ENCODE assay signal across 8 mouse cellular contexts in the genomic region with DNA sequence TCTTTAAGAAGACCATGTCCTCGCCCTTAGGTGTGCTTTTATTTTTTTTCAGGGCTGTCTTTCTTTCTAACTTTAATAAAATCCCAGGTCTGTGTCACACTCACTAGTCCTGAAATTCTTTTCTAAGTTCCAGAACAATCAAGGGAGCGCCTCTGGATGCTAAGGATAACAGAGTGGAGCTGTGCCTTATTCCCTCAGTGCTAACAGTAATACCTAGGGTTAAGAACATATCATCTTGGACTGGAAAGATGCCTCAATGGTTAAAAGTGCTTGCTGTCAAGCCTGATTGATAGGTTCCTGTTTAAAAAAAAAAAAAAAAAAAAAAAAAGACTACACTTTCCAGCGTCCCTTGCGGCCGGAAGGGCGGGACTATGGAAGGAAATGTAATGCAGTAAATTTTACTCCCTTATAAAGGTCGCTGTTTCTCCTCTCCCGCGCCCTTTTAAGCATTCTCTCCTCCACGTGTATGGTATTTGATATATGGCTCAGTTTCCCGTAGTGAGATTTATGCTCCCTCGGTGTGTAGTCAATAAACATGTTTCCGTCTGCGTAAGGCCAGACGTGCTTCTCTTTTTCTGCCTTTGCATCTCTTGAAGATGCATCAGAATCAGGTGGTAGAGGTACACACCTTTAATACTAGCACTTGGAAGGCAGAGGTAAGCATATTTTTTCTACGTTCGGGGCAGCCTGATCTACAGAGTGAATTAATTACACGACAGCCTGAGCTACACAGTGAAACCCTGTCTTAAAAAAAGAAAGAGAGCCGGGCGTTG. TPM values are rescaled to one million over a fixed set of nuclear protein-coding genes. Genes with fewer than 3 reads are reported as not detected.
DNase-seq lines count a peak whose midpoint lies in the region; ATAC-seq and TF ChIP-seq lines count a peak whose summit lies in the region.

No protein-coding gene starts in this region.

- H3K27me3 ChIP-seq in forebrain, embryonic 12.5 days = no peaks in the 10 kb centered on the region
- H3K27me3 ChIP-seq in lung, embryonic 15.5 days = no peaks in the 10 kb centered on the region

- H3K4me1 ChIP-seq in forebrain, embryonic 12.5 days = no peaks in the 10 kb centered on the region
- no peaks in the 10 kb centered on the region for H3K4me1 ChIP-seq in lung, embryonic 15.5 days
- H3K4me1 ChIP-seq in olfactory bulb, adult 2 months (ENCODE audit: control insufficient read depth, insufficient read depth, low read length) = no peaks in the 10 kb centered on the region

- no peaks in the 10 kb centered on the region for H3K9me3 ChIP-seq in forebrain, embryonic 12.5 days
- H3K9me3 ChIP-seq in lung, embryonic 15.5 days = no peaks in the 10 kb centered on the region

- H3K4me3 ChIP-seq in forebrain, embryonic 12.5 days (replicated peaks) = peak overlapping the region; percentile 55
- peak overlapping the region; percentile 51 for H3K4me3 ChIP-seq in lung, embryonic 15.5 days
- peak overlapping the region; percentile 31 for H3K4me3 ChIP-seq in olfactory bulb, adult 2 months (ENCODE audit: insufficient read depth, low read depth, low read length)

- peak; percentile 73 for DNase-seq in ES-CJ7 (ENCODE audit: low read depth, low spot score)
- DNase-seq in c-Kit-positive CD71-positive TER-119-negative erythroid progenitor cells, embryonic 14.5 days (ENCODE audit: low read depth) = peak; percentile 58
- peak; percentile 56 for DNase-seq in heart, postnatal 4 days
- DNase-seq in layer of hippocampus, adult 8-10 months (ENCODE audit: low spot score in 2 of 2) = peak; percentile 26 to 33
- DNase-seq in thymus, postnatal 10 days (ENCODE audit: low spot score in 2 of 2) = peak; percentile 34 to 46

- no peaks in the 10 kb centered on the region for H3K36me3 ChIP-seq in forebrain, embryonic 12.5 days (replicated peaks)
- H3K36me3 ChIP-seq in lung, embryonic 15.5 days = no peaks in the 10 kb centered on the region

- H3K27ac ChIP-seq in forebrain, embryonic 12.5 days = peak overlapping the region; percentile 59
- H3K27ac ChIP-seq in lung, embryonic 15.5 days = no peak overlapping the region
- H3K27ac ChIP-seq in olfactory bulb, adult 2 months (ENCODE audit: insufficient read depth, low read depth, low read length) = peak overlapping the region; percentile 89

- TF ChIP-seq POLR2A in olfactory bulb, adult 2 months (IDR thresholded peaks at IDR 0.05; ENCODE audit: insufficient read depth, low read depth, low read length) = no peak

- H3K9ac ChIP-seq in forebrain, embryonic 12.5 days = peak overlapping the region; percentile 62
- H3K9ac ChIP-seq in lung, embryonic 15.5 days = peak overlapping the region; percentile 35

- peak overlapping the region; percentile 49 for H3K4me2 ChIP-seq in forebrain, embryonic 12.5 days
- H3K4me2 ChIP-seq in lung, embryonic 15.5 days = peak overlapping the region; percentile 54

- 0 out of 2 replicates have a peak, but pooled peaks have one; percentile 51 for ATAC-seq in forebrain, embryonic 12.5 days (ENCODE audit: low FRiP score)
- ATAC-seq in lung, embryonic 15.5 days (ENCODE audit: borderline replicate concordance, extremely low read depth, low FRiP score, low TSS enrichment) = peak; percentile 41; the same call in 1 of the 2 replicates

- WGBS in forebrain, embryonic 12.5 days = 23% methylated on average over 20 of the region's 20 CpGs
- WGBS in lung, embryonic 15.5 days = 17% methylated on average over 20 of the region's 20 CpGs
- WGBS in olfactory bulb, adult 2 months = 15% methylated on average over 20 of the region's 20 CpGs

- TF ChIP-seq CTCF in olfactory bulb, adult 2 months (IDR thresholded peaks at IDR 0.05; ENCODE audit: insufficient read depth, low read depth, low read length) = no peak

RNA-seq across cellular contexts. Expression of gene Fam69a, which starts 14.1 kb away (rescaled TPM):
- 22.1 and 22.6 TPM in 2 replicates for polyA plus RNA-seq in forebrain, embryonic 12.5 days (2016; fragmentation: Nextera tagmentation; extraction: Ambion mirVana)
- 10 to 100 TPM; 11.6 to 13.5 TPM for total RNA-seq in heart, postnatal 4 days (2021)
- total RNA-seq in layer of hippocampus, adult 8-10 months (2022) = 10 to 100 TPM; 32.3 to 39.6 (median 35.2) TPM
- 22.0 and 22.7 TPM in 2 replicates for polyA plus RNA-seq in lung, embryonic 15.5 days (2015; fragmentation: Nextera tagmentation; extraction: Ambion mirVana)
- polyA plus RNA-seq in olfactory bulb, adult 2 months (2012; ENCODE audit: insufficient read depth, insufficient read length, low replicate concordance, missing spikeins) = not detected in 2 replicates

Comparison
In these comparisons a context has a peak if more than half of its experiments do, and no peak if none do; other contexts are left out.
1. RNA of gene Fam69a, which starts 14.1 kb away (polyA plus RNA-seq): 22.0 to 22.7 TPM in lung, embryonic 15.5 days and 22.1 to 22.6 TPM in forebrain, embryonic 12.5 days; not detected in olfactory bulb, adult 2 months; every median in the first group is over 10 times any median in the second.
2. Peak in every context shown above with its lines, with median percentiles within 50 percentile points of each other: DNase-seq and H3K4me3 ChIP-seq.